Mouse (Mus musculus): ENCODE measurements around the gene Klhl6.

GRCm38 (mm10) chr16:19981684-19982083 is 1.2 kb downstream of the Klhl6 start:
- TF ChIP-seq CTCF (IDR thresholded peaks at IDR 0.05; ENCODE audit: low read depth): no peak
- TF ChIP-seq EP300 (IDR thresholded peaks at IDR 0.05; ENCODE audit: low read depth): no peak
